Mouse (Mus musculus): ENCODE data around the gene Eloa. TPM values are rescaled to one million over a fixed set of nuclear protein-coding genes. Genes with fewer than 3 reads are reported as not detected.
A peak's percentile ranks its signal among the peaks of the same experiment; 100 is the strongest.

The Eloa gene
- polyA plus RNA-seq, 1 experiment = 6.2 TPM

DNA sequence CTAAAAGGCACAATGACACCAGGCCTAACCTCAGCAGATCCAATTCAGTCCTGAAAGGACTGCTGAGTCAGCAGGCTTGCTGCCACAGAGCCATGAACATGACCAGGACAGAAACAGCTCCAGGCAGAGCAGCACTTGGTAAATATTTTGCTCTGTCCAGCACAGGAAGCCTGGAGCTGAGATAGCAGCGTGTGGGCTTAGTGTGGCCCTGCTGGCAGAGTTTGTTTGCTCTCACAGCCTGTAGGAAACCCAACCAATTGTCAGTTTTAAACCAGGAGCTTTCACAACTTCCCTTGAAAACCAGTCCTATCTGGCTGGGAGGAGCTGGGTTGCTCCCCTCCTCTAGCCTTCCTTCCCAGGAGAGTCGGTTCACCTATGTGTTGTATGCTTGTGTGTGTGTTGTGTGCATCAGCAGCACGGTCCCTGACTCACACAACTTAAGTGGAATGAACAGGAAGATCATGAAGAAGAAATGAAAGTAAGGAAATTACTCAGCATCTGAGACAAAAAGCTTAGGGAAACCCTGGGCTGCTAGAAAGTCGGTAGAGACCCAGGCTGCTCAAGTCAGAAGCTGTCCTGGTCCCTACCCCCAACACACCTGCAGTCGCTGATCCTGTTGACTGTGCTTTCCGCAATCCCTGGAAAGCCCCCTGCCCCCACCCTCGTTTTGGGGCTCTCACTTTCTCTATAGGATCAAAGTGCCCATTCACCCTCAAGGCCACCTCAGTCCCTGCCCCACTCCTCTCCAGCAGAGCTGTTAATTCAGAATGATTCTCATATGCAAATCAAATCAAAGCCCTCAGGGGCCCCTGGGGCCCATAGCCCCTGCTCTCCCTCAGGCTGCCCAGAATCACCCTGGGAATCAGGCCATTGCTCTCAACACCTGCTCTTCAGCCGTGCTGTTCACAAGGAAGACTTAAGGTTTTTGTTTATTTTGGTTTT, 9.7 kb upstream of the Eloa start:
- no peaks in the 10 kb centered on the region; the same call in none of the 2 replicates for H3K4me1 ChIP-seq (ENCODE audit: control insufficient read depth, insufficient read depth, insufficient read length, low read length)
- TF ChIP-seq POLR2A (IDR thresholded peaks at IDR 0.05; ENCODE audit: low read depth, low read length) = no peak
- no peak for TF ChIP-seq CTCF (IDR thresholded peaks at IDR 0.05; ENCODE audit: extremely low read depth, insufficient read length, insufficient replicate concordance, low read depth, low read length)
- H3K36me3 ChIP-seq (ENCODE audit: control insufficient read depth, insufficient read depth, low read length) = no peaks in the 10 kb centered on the region
- peak overlapping the region; percentile 30 for H3K27ac ChIP-seq (ENCODE audit: insufficient read depth, low read depth, low read length)
- 13% methylated on average over 8 of the region's 8 CpGs for WGBS
- H3K4me3 ChIP-seq (ENCODE audit: low read depth, low read length) = no peak overlapping the region
- no peaks in the 10 kb centered on the region for H3K27me3 ChIP-seq (ENCODE audit: control insufficient read depth, insufficient read depth, low read length)

GRCm38 (mm10) chr4:136028689-136029088, 7.1 kb upstream of the Eloa start:
- no peaks in the 10 kb centered on the region for H3K27me3 ChIP-seq (ENCODE audit: control insufficient read depth, insufficient read depth, low read length)
- no peaks in the 10 kb centered on the region; the same call in 1 of the 2 replicates for H3K4me1 ChIP-seq (ENCODE audit: control insufficient read depth, insufficient read depth, insufficient read length, low read length)
- TF ChIP-seq CTCF (IDR thresholded peaks at IDR 0.05; ENCODE audit: extremely low read depth, insufficient read length, insufficient replicate concordance, low read depth, low read length) = no peak
- TF ChIP-seq POLR2A (IDR thresholded peaks at IDR 0.05; ENCODE audit: low read depth, low read length) = no peak
- 68% methylated on average over 5 of the region's 5 CpGs for WGBS
- no peaks in the 10 kb centered on the region for H3K36me3 ChIP-seq (ENCODE audit: control insufficient read depth, insufficient read depth, low read length)
- peak overlapping the region; percentile 46; the same call in 1 of the 2 replicates for H3K27ac ChIP-seq (ENCODE audit: insufficient read depth, low read depth, low read length)
- H3K4me3 ChIP-seq (ENCODE audit: low read depth, low read length) = no peak overlapping the region

DNA sequence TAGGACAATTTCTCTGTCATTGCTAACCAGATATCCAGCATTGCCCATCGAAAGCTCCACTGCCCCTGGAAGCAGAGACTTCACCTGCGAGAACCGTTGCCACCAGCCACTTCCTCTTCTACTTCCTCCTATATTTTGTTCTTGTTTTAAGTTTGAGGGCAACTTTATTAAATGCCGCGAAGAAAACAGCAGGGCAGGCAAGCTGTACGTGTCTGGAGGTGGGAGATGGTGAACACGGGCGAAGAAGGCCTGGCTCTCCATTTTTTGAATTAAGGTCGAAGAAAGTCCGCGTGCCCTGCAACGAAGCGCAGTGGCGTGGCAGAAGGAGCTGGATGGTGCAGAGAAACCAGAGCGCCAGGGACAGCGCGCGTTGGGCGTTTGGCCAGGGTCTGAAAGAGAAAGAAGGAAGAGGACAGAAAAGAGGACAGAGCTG, 6.6 kb upstream of the Eloa start:
- WGBS = 78% methylated on average over 19 of the region's 19 CpGs
- TF ChIP-seq POLR2A (IDR thresholded peaks at IDR 0.05; ENCODE audit: low read depth, low read length) = no peak
- TF ChIP-seq CTCF (IDR thresholded peaks at IDR 0.05; ENCODE audit: extremely low read depth, insufficient read length, insufficient replicate concordance, low read depth, low read length) = no peak
- no peaks in the 10 kb centered on the region for H3K27me3 ChIP-seq (ENCODE audit: control insufficient read depth, insufficient read depth, low read length)
- no peaks in the 10 kb centered on the region for H3K36me3 ChIP-seq (ENCODE audit: control insufficient read depth, insufficient read depth, low read length)
- peak overlapping the region; percentile 46 for H3K27ac ChIP-seq (ENCODE audit: insufficient read depth, low read depth, low read length)
- no peaks in the 10 kb centered on the region; the same call in 1 of the 2 replicates for H3K4me1 ChIP-seq (ENCODE audit: control insufficient read depth, insufficient read depth, insufficient read length, low read length)
- H3K4me3 ChIP-seq (ENCODE audit: low read depth, low read length) = peak overlapping the region; percentile 34

GRCm38 (mm10) chr4:136027416-136028131, 6.0 kb upstream of the Eloa start:
- Histone ChIP-seq H3K27ac (ENCODE audit: insufficient read depth, low read depth, low read length) (peak overlapping the region; percentile 46; the same call in 1 of the 2 replicates), H3K36me3 (ENCODE audit: control insufficient read depth, insufficient read depth, low read length) (no peaks in the 10 kb centered on the region), H3K4me3 (ENCODE audit: low read depth, low read length) (no peak overlapping the region), H3K27me3 (ENCODE audit: control insufficient read depth, insufficient read depth, low read length) (no peaks in the 10 kb centered on the region), H3K4me1 (ENCODE audit: control insufficient read depth, insufficient read depth, insufficient read length, low read length) (no peaks in the 10 kb centered on the region; the same call in 1 of the 2 replicates)
- 83% methylated on average over 8 of the region's 8 CpGs for WGBS
- no peak for TF ChIP-seq CTCF (IDR thresholded peaks at IDR 0.05; ENCODE audit: extremely low read depth, insufficient read length, insufficient replicate concordance, low read depth, low read length)

GRCm38 (mm10) chr4:136025350-136025749, 3.8 kb upstream of the Eloa start:
- Histone ChIP-seq H3K4me1 (ENCODE audit: control insufficient read depth, insufficient read depth, insufficient read length, low read length) (peaks cover 4% of the 10 kb centered on the region; the same call in 1 of the 2 replicates), H3K4me3 (ENCODE audit: low read depth, low read length) (no peak overlapping the region), H3K27me3 (ENCODE audit: control insufficient read depth, insufficient read depth, low read length) (no peaks in the 10 kb centered on the region), H3K36me3 (ENCODE audit: control insufficient read depth, insufficient read depth, low read length) (no peaks in the 10 kb centered on the region), H3K27ac (ENCODE audit: insufficient read depth, low read depth, low read length) (no peak overlapping the region)
- WGBS = 81% methylated on average over 1 of the region's 1 CpGs
- no peak for TF ChIP-seq POLR2A (IDR thresholded peaks at IDR 0.05; ENCODE audit: low read depth, low read length)
- TF ChIP-seq CTCF (IDR thresholded peaks at IDR 0.05; ENCODE audit: extremely low read depth, insufficient read length, insufficient replicate concordance, low read depth, low read length) = no peak

DNA sequence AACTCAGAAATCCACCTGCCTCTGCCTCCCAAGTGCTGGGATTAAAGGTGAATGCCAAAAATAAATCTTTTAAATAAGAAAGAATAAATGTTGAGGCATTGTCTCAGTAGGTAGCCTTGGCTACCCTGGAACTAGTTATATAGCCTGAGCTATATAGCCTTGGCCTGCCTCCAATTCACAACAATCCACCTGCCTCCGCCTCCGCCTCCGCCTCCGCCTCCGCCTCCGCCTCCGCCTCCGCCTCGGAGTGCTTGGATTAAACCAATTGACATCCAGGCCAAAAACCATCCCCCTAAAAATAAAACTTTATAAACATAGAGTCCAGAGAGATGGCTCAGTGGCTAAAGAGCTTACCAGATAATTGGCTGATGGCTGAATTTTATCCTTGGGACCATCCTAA, 1.4 kb upstream of the Eloa start:
- no peaks in the 10 kb centered on the region for H3K36me3 ChIP-seq (ENCODE audit: control insufficient read depth, insufficient read depth, low read length)
- WGBS = 79% methylated on average over 9 of the region's 9 CpGs
- H3K27me3 ChIP-seq (ENCODE audit: control insufficient read depth, insufficient read depth, low read length) = no peaks in the 10 kb centered on the region
- H3K27ac ChIP-seq (ENCODE audit: insufficient read depth, low read depth, low read length) = no peak overlapping the region
- H3K4me1 ChIP-seq (ENCODE audit: control insufficient read depth, insufficient read depth, insufficient read length, low read length) = peaks cover 4% of the 10 kb centered on the region; the same call in 1 of the 2 replicates
- no peak for TF ChIP-seq CTCF (IDR thresholded peaks at IDR 0.05; ENCODE audit: extremely low read depth, insufficient read length, insufficient replicate concordance, low read depth, low read length)
- TF ChIP-seq POLR2A (IDR thresholded peaks at IDR 0.05; ENCODE audit: low read depth, low read length) = no peak
- no peak overlapping the region for H3K4me3 ChIP-seq (ENCODE audit: low read depth, low read length)
